Mouse (Mus musculus): Measurements from ENCODE around the gene Cd300lf.

GRCm38 (mm10) chr11:115162205-115162601 is 28.4 kb upstream of the Cd300lf start:
- TF ChIP-seq CTCF (IDR thresholded peaks at IDR 0.05; ENCODE audit: borderline replicate concordance, insufficient read depth, low read length) (no peak), POLR2A (IDR thresholded peaks at IDR 0.05; ENCODE audit: low read depth, low read length) (no peak)
